Mouse (Mus musculus) left cerebral cortex, postnatal 25 days (tissue): ENCODE results near the gene Nqo1. TPM values are rescaled to one million over a fixed set of nuclear protein-coding genes. Genes with fewer than 3 reads are reported as not detected.

Experiments
- DNase-seq, 2 experiments: peaks; one replicate each; pipeline ENCODE4 v3.0.0; 2022; ENCODE audit warnings: low spot score in 2 of 2, mixed read lengths in 1 of 2
- intact Hi-C: fragments of 180-260 bp; cut with DNase I; formaldehyde crosslinking; loops from one replicate; pipeline ENCODE4 v1.15.1; 2025
- total RNA-seq, 2 experiments: library from RNA; stranded (reverse); gene quantifications; 2 replicates each; pipeline ENCODE4 v1.2.3; 2021

The Nqo1 gene
- total RNA-seq, 2 experiments from 2014 or later, result 4.1 to 4.3 TPM

GRCm38 (mm10) chr8:107412552-107412951 lies 9.5 kb upstream of the Nqo1 start:
- intact Hi-C loops, result no loop called here
- DNase-seq, result no peak

- intact Hi-C loops, result no loop called here
Measured at GRCm38 (mm10) chr8:107411391-107411790, 8.4 kb upstream of the Nqo1 start.

GRCm38 (mm10) chr8:107405935-107406334 lies 2.9 kb upstream of the Nqo1 start:
- intact Hi-C loops, result no loop called here
- DNase-seq, result no peak

More at GRCm38 (mm10) chr8:107411391-107411790, 8.4 kb upstream of the Nqo1 start:
- DNase-seq, result peak in 1 of 2 experiments; percentile 12

DNA sequence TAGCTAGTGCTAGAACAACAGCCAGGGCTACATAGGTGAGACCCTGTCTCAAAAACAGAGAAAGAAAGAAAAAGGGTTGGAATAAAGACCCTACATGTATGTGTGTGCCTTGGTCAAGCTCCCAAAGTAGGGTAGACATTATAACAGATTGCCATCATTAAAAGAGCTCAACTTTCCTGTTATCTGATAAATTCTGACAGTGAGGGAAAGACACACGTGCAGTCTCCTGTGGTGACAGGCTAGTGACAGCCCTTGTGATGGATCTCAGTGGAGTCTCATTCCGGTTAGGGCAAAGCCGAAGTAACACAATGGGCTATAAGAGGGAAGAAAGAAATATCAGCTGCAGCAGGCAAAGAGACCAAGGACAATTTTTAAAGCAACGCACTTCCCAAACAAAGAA lies 1.1 kb upstream of the Nqo1 start:
- intact Hi-C loops, result no loop called here
- no peak for DNase-seq

GRCm38 (mm10) chr8:107401866-107402265 lies 1.1 kb downstream of the Nqo1 start:
- intact Hi-C loops, result no loop called here
- DNase-seq, result no peak

DNA sequence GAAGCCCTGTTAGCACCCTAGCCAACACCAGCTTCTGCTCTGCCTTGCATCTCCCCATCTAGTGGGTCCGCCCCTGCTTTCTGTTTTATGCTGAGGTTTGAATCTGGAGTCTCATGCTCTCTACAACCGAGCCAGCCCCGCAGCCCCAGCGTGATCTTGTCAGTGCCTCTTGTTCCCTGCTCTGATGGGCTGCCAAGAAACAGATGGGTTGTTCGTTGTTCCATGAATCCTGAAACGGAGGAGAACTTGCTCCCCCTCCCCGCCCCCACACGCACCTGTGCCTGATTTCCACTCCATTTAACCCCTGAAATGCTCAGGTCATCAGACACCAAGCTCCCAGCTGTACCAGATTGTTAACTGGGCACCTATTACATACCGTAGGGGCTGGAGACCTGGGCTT lies 3.5 kb downstream of the Nqo1 start:
- peak in 1 of 2 experiments; percentile 22 for DNase-seq
- intact Hi-C loops, result no loop called here

DNA sequence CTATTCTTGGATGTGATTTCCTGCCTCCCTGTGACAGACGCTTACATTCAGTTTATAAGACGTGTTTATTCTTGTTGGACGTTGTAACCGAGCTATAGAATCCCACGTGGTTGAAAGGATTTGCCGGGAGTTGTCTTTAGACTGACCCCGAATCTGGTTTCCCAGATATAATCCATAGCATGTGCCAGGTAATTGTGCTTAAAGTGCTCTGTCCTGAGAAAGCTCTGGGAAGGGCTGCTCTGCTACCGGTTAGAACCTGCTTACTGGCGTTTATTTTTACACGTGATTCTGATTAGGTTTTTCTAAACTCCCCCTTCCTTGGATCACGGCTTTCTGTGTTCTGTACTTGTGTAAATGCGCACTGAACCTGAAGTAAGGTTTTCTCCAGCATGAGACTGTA lies 5.3 kb downstream of the Nqo1 start:
- intact Hi-C loops, result no loop called here
- no peak for DNase-seq

GRCm38 (mm10) chr8:107396106-107396670 lies 6.8 kb downstream of the Nqo1 start:
- no peak for DNase-seq
- intact Hi-C loops, result no loop called here

- intact Hi-C loops, result no loop called here
- no peak for DNase-seq
Measured at GRCm38 (mm10) chr8:107395397-107395796, 7.6 kb downstream of the Nqo1 start.

- intact Hi-C loops, result no loop called here
- DNase-seq, result no peak
Measured at GRCm38 (mm10) chr8:107391136-107391516, 11.9 kb downstream of the Nqo1 start.

GRCm38 (mm10) chr8:107390476-107391135 lies 12.4 kb downstream of the Nqo1 start:
- intact Hi-C loops, result no loop called here
- no peak for DNase-seq

DNA sequence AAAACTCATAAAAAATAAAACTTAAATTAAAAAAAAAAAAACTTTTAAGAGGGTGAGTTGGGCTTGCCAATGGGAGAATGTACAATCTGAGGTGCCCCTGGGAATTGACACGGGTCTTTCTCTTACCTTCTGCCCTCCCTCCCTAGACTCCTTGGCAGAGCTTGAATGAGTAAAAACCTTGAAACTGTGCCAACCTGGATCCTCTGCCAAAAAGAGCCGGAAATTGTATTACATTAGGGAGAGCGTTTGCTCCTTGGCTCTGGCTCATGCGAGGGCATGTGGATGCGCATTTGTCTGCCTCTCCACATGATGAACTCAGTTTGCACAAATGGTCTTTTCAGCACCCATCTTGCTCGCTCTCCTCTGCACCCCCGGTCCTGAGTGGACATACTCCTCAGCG lies 13.4 kb downstream of the Nqo1 start:
- intact Hi-C loops, result loop anchor here (2.0 kb wide), 1 partner anchor 35 kb away; the partner anchor contains the start of gene Nob1
- peak in 1 of 2 experiments; percentile 21 for DNase-seq

DNA sequence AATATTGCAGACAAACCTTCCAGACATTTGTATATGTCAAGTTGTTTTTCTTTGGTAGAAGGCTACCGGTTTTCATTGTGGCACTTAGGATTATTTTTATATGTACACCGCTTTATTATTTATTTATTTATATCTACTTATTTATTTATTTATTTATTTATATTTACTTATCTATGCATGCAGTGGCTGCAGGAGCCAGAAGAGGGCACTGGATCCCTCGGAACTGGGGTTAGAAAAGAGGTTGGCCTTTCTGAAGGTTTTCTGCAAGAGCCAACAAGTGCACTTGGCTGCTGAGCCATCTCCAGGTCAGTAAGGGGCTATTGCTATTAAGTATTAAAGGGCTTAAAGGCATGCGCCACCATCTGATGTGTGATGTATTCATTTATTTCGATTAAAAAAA lies 15.1 kb downstream of the Nqo1 start:
- peak in 1 of 2 experiments; percentile 30 for DNase-seq
- intact Hi-C loops, result loop anchor here (2.0 kb wide), 1 partner anchor 37 kb away; the partner anchor contains the start of gene Nob1

- intact Hi-C loops, result no loop called here
- DNase-seq, result no peak
Measured at GRCm38 (mm10) chr8:107386642-107387041, 16.4 kb downstream of the Nqo1 start.

GRCm38 (mm10) chr8:107386171-107386570 lies 16.8 kb downstream of the Nqo1 start:
- intact Hi-C loops, result no loop called here
- DNase-seq, result no peak

DNA sequence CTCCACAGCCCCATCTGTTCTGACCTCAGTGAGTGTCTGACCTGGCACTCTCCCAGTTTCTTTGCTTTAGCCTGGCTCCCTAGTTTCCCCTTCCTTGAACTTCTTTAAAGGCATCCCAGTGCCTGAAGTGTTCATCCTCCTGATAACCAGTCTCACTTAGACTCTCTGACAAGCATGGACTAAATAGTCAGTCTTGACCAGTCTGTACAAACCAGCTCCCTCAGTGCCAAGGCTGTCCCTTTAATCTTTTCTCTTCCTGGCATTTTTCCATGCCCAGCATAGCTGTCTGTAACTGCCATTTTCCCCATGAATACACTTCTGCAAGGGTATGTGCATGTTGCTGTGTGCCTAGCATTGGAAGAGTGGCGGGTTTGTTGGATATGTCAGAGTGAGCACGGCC lies 17.9 kb downstream of the Nqo1 start:
- no peak for DNase-seq
- intact Hi-C loops, result no loop called here

GRCm38 (mm10) chr8:107384651-107385050 lies 18.4 kb downstream of the Nqo1 start:
- no peak for DNase-seq
- intact Hi-C loops, result no loop called here

- intact Hi-C loops, result no loop called here
- no peak for DNase-seq
Measured at GRCm38 (mm10) chr8:107382898-107383297, 20.1 kb downstream of the Nqo1 start.

- intact Hi-C loops, result no loop called here
- no peak for DNase-seq
Measured at GRCm38 (mm10) chr8:107381666-107382065, 21.3 kb downstream of the Nqo1 start.

DNA sequence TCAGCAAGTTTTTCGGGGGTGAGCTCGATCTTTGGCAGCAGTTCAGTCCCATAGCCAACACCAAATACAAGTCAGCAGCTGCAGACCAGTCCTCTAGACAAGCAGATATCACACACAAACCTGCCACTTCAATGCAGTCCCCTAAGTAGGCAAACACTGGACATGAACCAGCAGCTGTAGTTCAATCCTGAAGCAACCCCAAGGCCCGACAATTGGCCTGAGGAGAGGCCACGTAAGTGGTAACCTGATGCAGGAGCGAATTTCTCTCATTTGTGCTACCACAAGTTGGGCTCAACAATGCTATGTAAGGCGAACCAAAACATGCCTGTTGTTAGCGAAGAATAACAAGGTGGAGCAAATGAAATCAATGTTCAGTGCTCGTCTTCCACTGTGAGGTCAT lies 22.3 kb downstream of the Nqo1 start:
- intact Hi-C loops, result no loop called here
- DNase-seq, result no peak

- no peak for DNase-seq
- intact Hi-C loops, result no loop called here
Measured at GRCm38 (mm10) chr8:107377346-107377745, 25.7 kb downstream of the Nqo1 start.
